Mouse (Mus musculus): ENCODE data around the gene Zbtb4. TPM values are rescaled to one million over a fixed set of nuclear protein-coding genes. Genes with fewer than 3 reads are reported as not detected.

Zbtb4 gene
- polyA plus RNA-seq, 1 experiment from 2014 or later: 1.1 TPM

DNA sequence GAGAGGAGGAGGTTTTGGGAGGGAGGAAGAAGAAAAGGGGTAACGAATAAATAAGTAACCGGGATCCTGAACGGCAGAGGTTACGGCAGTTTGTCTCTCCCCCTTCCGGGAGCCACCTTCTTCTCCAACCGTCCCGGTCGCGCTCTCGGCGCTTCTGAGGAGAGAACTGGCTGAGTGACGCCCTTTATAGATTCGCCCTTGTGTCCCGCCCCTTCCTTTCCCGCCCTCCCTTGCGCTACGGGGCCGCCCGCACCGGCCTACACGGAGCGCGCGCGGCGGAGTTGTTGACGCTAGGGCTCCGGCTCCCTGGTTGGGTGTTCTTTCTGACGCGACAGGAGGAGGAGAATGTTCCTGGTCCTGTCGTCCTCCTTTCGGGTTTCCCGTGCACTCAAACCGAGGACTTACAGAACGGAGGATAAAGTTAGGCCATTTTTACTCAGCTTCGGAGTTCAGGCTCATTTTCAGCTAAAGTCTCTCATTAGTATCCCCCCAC lies 7.2 kb upstream of the Zbtb4 start, which contains the start of gene Polr2a:
Gene Polr2a (minus strand): TSS at position 160 of the 493 bp plus-strand sequence.
- ATAC-seq (replicated peaks; ENCODE audit: insufficient number of reproducible peaks, low FRiP score, low TSS enrichment, low read depth): peak; percentile 88
- Histone ChIP-seq H3K4me3 (ENCODE audit: low read depth, low read length) (peak within 1 kb of the TSS; percentile 53), H3K4me2 (ENCODE audit: low read depth, low read length) (peak within 1 kb of the TSS; percentile 59), H3K27me3 (ENCODE audit: control insufficient read depth, insufficient read depth, low read length) (no peaks in the 10 kb centered on the region), H3K27ac (replicated peaks; ENCODE audit: low read depth, low read length) (peak within 1 kb of the TSS; percentile 97), H3K4me1 (ENCODE audit: control insufficient read depth, insufficient read depth, low read length) (peaks cover 4% of the 10 kb centered on the region), H3K9ac (replicated peaks; ENCODE audit: low read length) (peak within 1 kb of the TSS; percentile 79), H3K36me3 (replicated peaks; ENCODE audit: control insufficient read depth, insufficient read depth, low read depth, low read length) (no peaks in the 10 kb centered on the region), H3K9me3 (replicated peaks; ENCODE audit: control insufficient read depth, low read length) (no peaks in the 10 kb centered on the region)
- DNase-seq (ENCODE audit: low spot score): peak; percentile 97
- WGBS: under 1% methylated on average over 36 of the region's 36 CpGs

DNA sequence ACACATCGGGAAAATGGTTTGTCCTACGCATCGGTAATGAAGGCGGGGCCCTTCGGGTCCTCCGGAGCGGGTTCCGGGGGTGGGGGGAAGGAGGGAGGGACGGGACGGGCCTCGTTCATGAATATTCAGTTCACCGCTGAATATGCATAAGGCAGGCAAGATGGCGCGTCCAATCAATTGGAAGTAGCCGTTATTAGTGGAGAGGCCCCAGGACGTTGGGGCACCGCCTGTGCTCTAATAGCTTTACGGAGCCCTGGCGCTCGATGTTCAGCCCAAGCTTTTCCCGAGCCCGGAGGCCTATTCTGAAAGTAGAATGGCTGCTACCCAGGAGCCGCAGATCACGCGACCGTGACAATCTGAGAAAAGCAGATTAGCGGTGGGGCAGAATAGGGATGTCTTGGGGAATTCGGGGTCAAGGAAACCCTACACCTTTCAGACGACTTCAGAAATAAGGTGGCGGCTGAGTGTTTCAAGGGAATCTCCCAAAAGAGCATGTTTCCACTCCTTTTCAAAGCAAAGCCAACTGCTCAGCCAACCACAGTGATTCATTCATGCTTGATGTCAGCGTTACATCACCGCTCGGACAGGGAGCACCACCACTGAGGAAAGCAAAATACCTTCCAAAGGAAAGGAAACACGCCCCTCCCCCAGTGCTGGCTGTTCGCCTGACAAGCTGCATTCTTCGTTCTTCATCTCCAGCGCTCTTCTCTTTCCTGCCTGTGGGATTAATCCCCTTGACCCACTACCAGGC lies 6.6 kb upstream of the Zbtb4 start:
- H3K27me3 ChIP-seq (ENCODE audit: control insufficient read depth, insufficient read depth, low read length): no peaks in the 10 kb centered on the region
- H3K4me1 ChIP-seq (ENCODE audit: control insufficient read depth, insufficient read depth, low read length): peaks cover 4% of the 10 kb centered on the region
- no peaks in the 10 kb centered on the region for H3K9me3 ChIP-seq (replicated peaks; ENCODE audit: control insufficient read depth, low read length)
- DNase-seq (ENCODE audit: low spot score): peak; percentile 95
- peak overlapping the region; percentile 97 for H3K27ac ChIP-seq (replicated peaks; ENCODE audit: low read depth, low read length)
- peak overlapping the region; percentile 53 for H3K4me3 ChIP-seq (ENCODE audit: low read depth, low read length)
- peak overlapping the region; percentile 79 for H3K9ac ChIP-seq (replicated peaks; ENCODE audit: low read length)
- peak overlapping the region; percentile 59 for H3K4me2 ChIP-seq (ENCODE audit: low read depth, low read length)
- ATAC-seq (replicated peaks; ENCODE audit: insufficient number of reproducible peaks, low FRiP score, low TSS enrichment, low read depth): peak; percentile 87
- H3K36me3 ChIP-seq (replicated peaks; ENCODE audit: control insufficient read depth, insufficient read depth, low read depth, low read length): no peaks in the 10 kb centered on the region
- under 1% methylated on average over 37 of the region's 37 CpGs for WGBS

DNA sequence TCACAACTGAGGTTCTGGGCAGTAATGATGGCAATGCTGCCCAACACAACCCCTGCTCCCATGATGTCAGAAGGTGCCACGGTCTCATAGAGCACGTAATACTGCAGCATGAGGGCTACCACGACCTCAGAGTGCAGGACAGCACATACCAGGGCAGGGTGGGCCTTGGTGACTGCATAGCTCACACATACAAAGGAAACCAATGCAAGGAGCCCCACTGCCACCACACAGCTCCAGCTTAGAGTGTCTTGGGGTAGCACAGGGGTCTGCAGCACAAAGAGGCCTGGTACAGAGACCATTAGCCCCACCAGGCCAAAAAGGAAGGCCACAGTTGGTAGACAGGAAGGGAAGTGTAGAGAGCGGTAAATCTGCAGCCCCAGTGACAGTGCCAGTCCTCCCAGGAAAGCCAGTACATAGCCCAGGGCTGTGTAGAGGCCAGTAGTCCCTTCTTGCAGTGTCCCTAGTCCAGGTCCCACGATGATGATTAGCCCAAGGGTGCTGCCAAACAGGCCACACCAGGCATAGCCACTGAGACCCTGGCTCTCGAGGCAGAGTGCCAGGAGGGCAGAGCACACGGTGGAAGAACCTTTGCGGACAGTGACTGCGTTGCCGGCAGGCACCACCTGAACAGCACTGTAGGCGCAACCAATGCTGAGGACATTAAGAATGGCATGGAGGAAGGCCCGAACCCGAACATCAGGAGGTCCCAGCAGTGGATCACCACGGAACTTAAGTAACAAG lies 5.4 kb upstream of the Zbtb4 start:
- Histone ChIP-seq H3K4me3 (ENCODE audit: low read depth, low read length) (no peak overlapping the region), H3K36me3 (replicated peaks; ENCODE audit: control insufficient read depth, insufficient read depth, low read depth, low read length) (no peaks in the 10 kb centered on the region), H3K27ac (replicated peaks; ENCODE audit: low read depth, low read length) (peak overlapping the region; percentile 97), H3K4me2 (ENCODE audit: low read depth, low read length) (peak overlapping the region; percentile 59; the same call in 1 of the 2 replicates), H3K4me1 (ENCODE audit: control insufficient read depth, insufficient read depth, low read length) (peaks cover 4% of the 10 kb centered on the region), H3K9ac (replicated peaks; ENCODE audit: low read length) (peak overlapping the region; percentile 5), H3K9me3 (replicated peaks; ENCODE audit: control insufficient read depth, low read length) (no peaks in the 10 kb centered on the region), H3K27me3 (ENCODE audit: control insufficient read depth, insufficient read depth, low read length) (no peaks in the 10 kb centered on the region)
- DNase-seq (ENCODE audit: low spot score): no peak
- 79% methylated on average over 14 of the region's 14 CpGs for WGBS
- no peak for ATAC-seq (replicated peaks; ENCODE audit: insufficient number of reproducible peaks, low FRiP score, low TSS enrichment, low read depth)

DNA sequence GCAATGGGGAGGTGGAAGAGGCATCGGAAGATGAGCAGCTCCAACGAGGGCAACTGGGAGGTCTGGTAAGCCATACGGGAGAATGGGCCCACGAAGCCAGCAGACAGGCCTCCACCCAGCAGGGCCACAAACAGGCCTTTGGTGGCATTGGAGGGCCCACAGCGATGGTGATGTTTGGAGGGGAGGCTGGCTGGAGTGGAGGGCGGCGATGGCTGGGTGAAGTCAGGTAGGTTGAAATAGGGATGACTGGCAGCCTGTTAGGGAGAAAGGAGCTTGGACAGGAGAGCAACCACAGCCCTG lies 4.9 kb upstream of the Zbtb4 start:
- Histone ChIP-seq H3K27ac (replicated peaks; ENCODE audit: low read depth, low read length) (no peak overlapping the region), H3K36me3 (replicated peaks; ENCODE audit: control insufficient read depth, insufficient read depth, low read depth, low read length) (no peaks in the 10 kb centered on the region), H3K4me1 (ENCODE audit: control insufficient read depth, insufficient read depth, low read length) (peaks cover 4% of the 10 kb centered on the region), H3K9ac (replicated peaks; ENCODE audit: low read length) (no peak overlapping the region), H3K4me3 (ENCODE audit: low read depth, low read length) (no peak overlapping the region), H3K4me2 (ENCODE audit: low read depth, low read length) (no peak overlapping the region), H3K9me3 (replicated peaks; ENCODE audit: control insufficient read depth, low read length) (no peaks in the 10 kb centered on the region), H3K27me3 (ENCODE audit: control insufficient read depth, insufficient read depth, low read length) (no peaks in the 10 kb centered on the region)
- DNase-seq (ENCODE audit: low spot score) (no peak), ATAC-seq (replicated peaks; ENCODE audit: insufficient number of reproducible peaks, low FRiP score, low TSS enrichment, low read depth) (no peak)
- WGBS: 91% methylated on average over 7 of the region's 7 CpGs

DNA sequence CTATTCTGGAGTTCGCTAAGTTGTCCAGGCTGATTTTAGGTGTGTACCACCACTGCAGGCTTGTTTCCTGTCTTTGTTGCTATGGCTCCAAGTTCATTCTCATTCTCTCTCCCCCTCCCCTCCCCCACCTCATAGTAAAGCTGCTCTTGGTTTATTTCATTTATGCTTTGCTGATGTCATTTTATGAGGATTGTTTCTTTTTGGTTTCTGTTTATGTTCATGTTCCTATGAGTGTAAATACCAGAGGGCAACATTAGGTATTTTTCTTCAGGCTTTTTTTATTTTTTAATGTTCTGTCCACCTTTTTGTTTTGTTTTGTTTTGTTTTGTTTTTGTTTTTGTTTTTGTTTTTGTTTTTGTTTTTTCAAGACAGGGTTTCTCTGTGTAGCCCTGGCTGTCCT lies 3.8 kb upstream of the Zbtb4 start, which contains the start of gene Slc35g3:
Gene Slc35g3 (minus strand): TSS at position 101 of the 400 bp plus-strand sequence.
- H3K9me3 ChIP-seq (replicated peaks; ENCODE audit: control insufficient read depth, low read length): no peaks in the 10 kb centered on the region
- DNase-seq (ENCODE audit: low spot score) (no peak), ATAC-seq (replicated peaks; ENCODE audit: insufficient number of reproducible peaks, low FRiP score, low TSS enrichment, low read depth) (no peak)
- H3K27me3 ChIP-seq (ENCODE audit: control insufficient read depth, insufficient read depth, low read length): no peaks in the 10 kb centered on the region
- 77% methylated on average over 1 of the region's 1 CpGs for WGBS
- H3K36me3 ChIP-seq (replicated peaks; ENCODE audit: control insufficient read depth, insufficient read depth, low read depth, low read length): no peaks in the 10 kb centered on the region
- H3K9ac ChIP-seq (replicated peaks; ENCODE audit: low read length): no peak within 1 kb of the TSS
- H3K27ac ChIP-seq (replicated peaks; ENCODE audit: low read depth, low read length): no peak within 1 kb of the TSS
- H3K4me3 ChIP-seq (ENCODE audit: low read depth, low read length): no peak within 1 kb of the TSS
- peaks cover 4% of the 10 kb centered on the region for H3K4me1 ChIP-seq (ENCODE audit: control insufficient read depth, insufficient read depth, low read length)
- H3K4me2 ChIP-seq (ENCODE audit: low read depth, low read length): no peak within 1 kb of the TSS

DNA sequence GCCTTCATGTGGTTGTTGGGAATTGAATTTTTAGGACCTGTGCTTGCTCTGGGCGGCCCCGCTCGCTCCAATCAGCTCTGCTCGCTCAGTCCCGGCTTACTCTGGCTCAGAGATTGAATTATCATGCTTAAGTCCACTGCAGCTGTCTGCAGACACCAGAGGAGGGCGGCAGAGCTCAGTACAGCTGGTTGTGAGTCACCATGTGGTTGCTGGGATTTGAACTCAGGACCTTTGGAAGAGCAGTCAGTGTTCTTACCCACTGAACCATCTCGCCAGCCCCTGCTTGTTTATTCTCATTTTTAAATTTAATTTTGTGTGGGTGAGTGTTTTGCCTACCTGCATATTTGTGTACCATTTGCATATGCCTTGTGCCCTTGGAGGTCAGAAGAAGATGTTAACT lies 2.2 kb upstream of the Zbtb4 start:
- H3K27ac ChIP-seq (replicated peaks; ENCODE audit: low read depth, low read length): no peak overlapping the region
- peaks cover 4% of the 10 kb centered on the region for H3K4me1 ChIP-seq (ENCODE audit: control insufficient read depth, insufficient read depth, low read length)
- H3K27me3 ChIP-seq (ENCODE audit: control insufficient read depth, insufficient read depth, low read length): no peaks in the 10 kb centered on the region
- no peaks in the 10 kb centered on the region for H3K36me3 ChIP-seq (replicated peaks; ENCODE audit: control insufficient read depth, insufficient read depth, low read depth, low read length)
- ATAC-seq (replicated peaks; ENCODE audit: insufficient number of reproducible peaks, low FRiP score, low TSS enrichment, low read depth): no peak
- no peak overlapping the region for H3K9ac ChIP-seq (replicated peaks; ENCODE audit: low read length)
- no peak overlapping the region for H3K4me2 ChIP-seq (ENCODE audit: low read depth, low read length)
- DNase-seq (ENCODE audit: low spot score): peak; percentile 33
- no peak overlapping the region for H3K4me3 ChIP-seq (ENCODE audit: low read depth, low read length)
- no peaks in the 10 kb centered on the region for H3K9me3 ChIP-seq (replicated peaks; ENCODE audit: control insufficient read depth, low read length)
- WGBS: 64% methylated on average over 7 of the region's 7 CpGs

DNA sequence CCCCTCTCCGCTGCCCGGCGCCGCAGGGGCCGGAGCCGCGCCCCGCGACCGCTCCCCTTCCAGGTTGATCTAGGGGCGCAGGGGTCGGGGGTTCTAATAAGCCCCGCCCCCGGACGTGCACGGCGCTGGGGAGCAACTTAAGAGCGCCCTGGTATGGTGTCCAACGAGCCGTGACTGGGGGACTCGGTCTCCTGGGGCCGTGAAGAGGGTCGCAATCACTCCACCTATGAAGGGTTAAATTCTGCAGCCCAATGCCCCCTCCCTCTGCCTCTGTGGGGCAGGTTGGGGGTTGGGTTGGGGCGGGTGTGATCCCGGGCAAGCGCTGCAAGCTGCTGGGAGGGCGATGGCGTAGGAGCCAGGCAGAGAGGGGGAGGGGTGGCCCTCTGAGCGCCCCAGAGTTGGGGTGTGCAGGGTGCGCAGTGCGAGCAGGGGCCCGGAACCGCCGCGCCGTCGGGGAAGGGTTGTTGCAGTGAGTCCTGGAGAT lies 456 bp downstream of the Zbtb4 start:
- Histone ChIP-seq H3K9ac (replicated peaks; ENCODE audit: low read length) (peak overlapping the region; percentile 91), H3K27me3 (ENCODE audit: control insufficient read depth, insufficient read depth, low read length) (no peaks in the 10 kb centered on the region), H3K4me2 (ENCODE audit: low read depth, low read length) (peak overlapping the region; percentile 84), H3K36me3 (replicated peaks; ENCODE audit: control insufficient read depth, insufficient read depth, low read depth, low read length) (no peaks in the 10 kb centered on the region), H3K9me3 (replicated peaks; ENCODE audit: control insufficient read depth, low read length) (no peaks in the 10 kb centered on the region), H3K4me1 (ENCODE audit: control insufficient read depth, insufficient read depth, low read length) (no peaks in the 10 kb centered on the region), H3K27ac (replicated peaks; ENCODE audit: low read depth, low read length) (peak overlapping the region; percentile 52), H3K4me3 (ENCODE audit: low read depth, low read length) (peak overlapping the region; percentile 80)
- peak; percentile 66 for DNase-seq (ENCODE audit: low spot score)
- under 1% methylated on average over 35 of the region's 37 CpGs for WGBS
- ATAC-seq (replicated peaks; ENCODE audit: insufficient number of reproducible peaks, low FRiP score, low TSS enrichment, low read depth): peak; percentile 56
